Mouse (Mus musculus) embryonic stem cell, embryonic (primary cell): ENCODE data around the gene Itpr2.

ENCODE experiments used
- CTCF ChIA-PET, 4 experiments: fragments of 300-600 bp in 2 of 4; fragments of 350-600 bp in 2 of 4; sonication (Branson Sonifier 250); formaldehyde crosslinking; loops; one replicate each; lab custom pipeline; 2022; ENCODE audit warnings: inconsistent platforms in 2 of 4; lab: Charles Lee
- POLR2A ChIA-PET, 4 experiments: fragments of 300-600 bp in 2 of 4; fragments of 350-600 bp in 2 of 4; sonication (Branson Sonifier 250); formaldehyde crosslinking; loops; one replicate each; lab custom pipeline; 2022; ENCODE audit warnings: antibody characterized with exemption in 4 of 4, inconsistent platforms in 1 of 4; lab: Charles Lee

Itpr2 gene

DNA sequence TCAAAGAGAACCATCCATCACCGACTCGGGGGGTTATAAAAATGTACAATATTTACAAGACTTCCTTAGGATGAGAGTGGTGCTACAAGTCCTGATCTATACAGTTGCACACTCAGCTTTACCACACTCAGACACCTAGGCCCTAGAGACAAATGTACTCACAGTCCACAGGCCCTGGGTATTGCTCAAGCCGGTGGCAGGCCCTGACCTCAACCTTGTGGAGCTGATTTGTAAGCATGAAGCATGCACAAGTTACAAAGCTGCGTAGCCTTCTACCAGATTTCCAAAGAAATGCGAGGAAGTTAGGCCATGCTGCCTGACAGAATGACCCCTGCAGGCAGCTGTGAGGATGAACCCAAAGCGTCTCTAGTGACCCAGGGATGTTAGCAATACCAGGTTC, 185.6 kb downstream of the Itpr2 start:
- POLR2A ChIA-PET = no interaction called here
- CTCF ChIA-PET = interaction anchor here in 1 of 4 experiments (0.6 kb wide), 1 partner anchor 974 kb away, joined by 3 read pairs; no protein-coding TSS in a partner anchor

DNA sequence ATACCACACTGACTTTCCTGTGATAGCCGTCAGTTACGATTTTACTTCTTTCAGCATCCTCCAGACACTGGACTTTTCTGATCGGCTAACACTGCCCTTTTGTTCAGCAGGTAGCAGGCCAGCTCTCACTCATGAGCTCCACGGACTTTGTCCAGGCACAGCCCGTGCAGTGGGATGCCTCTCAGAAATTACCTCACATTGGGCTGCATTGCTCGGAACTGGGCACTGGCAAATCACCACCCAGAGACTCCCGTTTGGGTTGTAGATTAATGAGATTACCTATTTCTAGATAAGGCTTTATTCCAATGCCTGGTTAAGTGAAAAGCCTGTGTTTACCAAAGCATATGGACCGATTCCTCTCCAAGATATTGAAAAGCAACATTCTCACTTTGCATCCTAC, 186.9 kb downstream of the Itpr2 start:
- CTCF ChIA-PET = no interaction called here

DNA sequence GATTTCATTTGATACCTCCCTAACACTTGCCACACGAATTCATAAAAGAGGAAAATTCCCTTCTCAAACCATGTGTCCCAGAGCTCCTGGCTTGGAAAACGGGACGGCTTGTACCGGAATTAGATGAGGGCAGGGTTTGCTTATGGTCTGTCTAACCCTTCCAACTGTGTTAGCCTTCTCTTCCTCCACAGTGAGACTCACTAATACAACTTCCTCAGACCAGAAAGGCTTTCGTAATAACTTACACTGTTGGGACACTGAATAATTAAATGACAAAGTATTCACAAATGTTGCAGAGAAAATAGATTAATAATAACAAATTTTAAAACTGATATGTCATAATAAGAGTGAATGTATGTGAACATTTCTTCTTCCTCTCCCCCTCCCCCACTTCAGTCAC, 187.7 kb downstream of the Itpr2 start:
- POLR2A ChIA-PET = no interaction called here

More for the DNA sequence above, 186.9 kb downstream of the Itpr2 start:
- POLR2A ChIA-PET = no interaction called here

DNA sequence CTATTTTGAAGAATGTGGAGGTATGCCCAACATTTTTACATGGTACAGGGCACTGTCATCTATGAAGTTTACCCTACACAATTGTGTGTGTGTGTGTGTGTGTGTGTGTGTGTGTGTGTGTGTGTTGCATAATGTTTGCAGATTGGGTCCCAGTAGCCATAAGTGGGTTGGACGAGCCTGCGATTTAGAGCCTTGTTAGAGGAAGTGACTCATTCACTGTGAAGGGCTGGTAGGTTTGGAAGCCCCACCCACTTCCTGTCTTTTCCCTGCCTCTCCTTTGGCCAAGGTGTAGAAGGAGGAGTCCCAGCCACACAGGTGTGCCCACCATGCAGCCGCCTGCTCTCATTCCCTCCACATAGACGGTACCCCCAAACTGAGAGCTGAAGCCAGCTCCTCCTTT, 188.6 kb downstream of the Itpr2 start:
- ChIA-PET CTCF (no interaction called here), POLR2A (interaction anchor here in 1 of 4 experiments (0.5 kb wide), 1 partner anchor 11 kb away, joined by 3 read pairs; no protein-coding TSS in a partner anchor)

More for the DNA sequence above, 187.7 kb downstream of the Itpr2 start:
- CTCF ChIA-PET = no interaction called here

DNA sequence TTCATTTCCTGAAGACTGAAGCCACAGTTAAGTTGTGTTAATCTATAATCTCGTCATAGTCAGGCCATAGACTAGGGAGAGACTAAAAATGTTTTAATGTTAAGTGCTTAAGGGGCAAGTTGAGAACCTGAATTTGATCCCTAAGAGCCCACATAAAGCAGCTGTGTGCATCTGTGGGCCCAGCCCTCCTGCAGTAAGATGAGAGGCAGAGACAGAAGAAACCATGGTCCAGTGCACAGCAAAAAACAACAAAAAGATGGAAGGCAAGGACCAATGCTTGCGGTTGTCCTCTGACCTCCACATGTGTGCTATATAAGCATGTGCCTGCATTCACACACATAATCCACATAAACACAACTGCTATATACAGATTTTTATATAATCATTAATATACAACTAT, 191.8 kb downstream of the Itpr2 start:
- CTCF ChIA-PET = interaction anchor here in 1 of 4 experiments (0.6 kb wide), 1 partner anchor 848 kb away, joined by 3 read pairs; no protein-coding TSS in a partner anchor
- POLR2A ChIA-PET = no interaction called here

DNA sequence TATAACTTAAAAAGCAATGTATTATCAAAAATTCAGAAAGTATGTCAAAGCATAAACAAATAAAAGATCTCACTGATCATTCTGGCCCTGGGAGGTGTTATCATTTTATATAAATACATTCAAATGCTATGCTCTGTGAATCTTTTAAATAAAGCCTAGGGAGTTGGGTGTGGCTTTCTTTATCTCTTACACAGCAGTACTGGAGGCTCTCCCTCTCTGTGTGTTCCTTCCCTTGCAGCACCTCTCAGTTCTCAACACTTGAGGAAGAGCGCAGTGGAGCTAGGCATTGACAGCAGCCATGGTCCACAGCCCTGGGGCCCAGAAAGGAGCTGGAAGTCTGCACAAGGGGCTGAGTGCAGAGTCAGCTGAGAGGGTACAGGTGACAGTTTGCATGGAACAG, 192.7 kb downstream of the Itpr2 start:
- ChIA-PET CTCF (interaction anchor here in 1 of 4 experiments (0.7 kb wide), 1 partner anchor 37 kb away, joined by 3 read pairs; no protein-coding TSS in a partner anchor), POLR2A (no interaction called here)

DNA sequence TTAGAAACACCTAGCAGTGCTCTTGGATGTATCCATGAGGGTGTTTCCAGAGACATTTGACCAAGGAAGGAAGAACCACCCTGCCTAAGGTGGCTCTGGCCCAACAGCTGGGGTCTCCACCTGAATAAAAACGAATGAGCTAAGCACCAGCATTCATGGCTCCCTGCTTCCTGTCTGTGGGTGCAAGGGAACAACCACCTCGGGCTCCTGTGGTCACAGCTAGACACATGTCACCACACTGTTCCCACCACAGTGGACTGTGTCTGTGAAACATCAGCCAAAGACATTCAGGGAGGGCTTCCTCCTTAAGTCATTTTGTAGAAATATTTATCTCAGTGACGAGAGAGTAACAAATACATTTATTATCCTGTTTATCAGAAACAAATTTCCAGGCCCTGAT, 196.0 kb downstream of the Itpr2 start:
- POLR2A ChIA-PET = no interaction called here
- CTCF ChIA-PET = no interaction called here

DNA sequence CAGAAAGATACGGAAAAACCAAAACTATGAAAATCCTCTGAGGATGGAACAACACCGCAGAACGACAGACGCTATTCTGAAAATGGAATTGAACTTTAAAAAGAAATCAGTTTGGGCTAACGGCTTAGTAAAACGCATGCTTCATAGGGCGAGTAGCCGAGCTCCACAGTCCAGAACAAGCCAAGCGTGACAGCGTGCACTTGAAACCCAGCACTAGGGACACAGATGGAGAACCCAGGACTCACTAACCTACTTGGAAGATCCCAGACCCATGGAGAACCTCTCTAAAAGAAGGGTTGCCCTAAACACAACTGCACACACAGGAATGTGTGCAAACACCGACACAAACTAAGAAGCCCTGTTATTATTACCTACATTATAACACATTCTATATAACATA, 197.9 kb downstream of the Itpr2 start:
- ChIA-PET POLR2A (interaction anchor here in 1 of 4 experiments (0.8 kb wide), 1 partner anchor 12 kb away, joined by 5 read pairs; no protein-coding TSS in a partner anchor), CTCF (no interaction called here)

DNA sequence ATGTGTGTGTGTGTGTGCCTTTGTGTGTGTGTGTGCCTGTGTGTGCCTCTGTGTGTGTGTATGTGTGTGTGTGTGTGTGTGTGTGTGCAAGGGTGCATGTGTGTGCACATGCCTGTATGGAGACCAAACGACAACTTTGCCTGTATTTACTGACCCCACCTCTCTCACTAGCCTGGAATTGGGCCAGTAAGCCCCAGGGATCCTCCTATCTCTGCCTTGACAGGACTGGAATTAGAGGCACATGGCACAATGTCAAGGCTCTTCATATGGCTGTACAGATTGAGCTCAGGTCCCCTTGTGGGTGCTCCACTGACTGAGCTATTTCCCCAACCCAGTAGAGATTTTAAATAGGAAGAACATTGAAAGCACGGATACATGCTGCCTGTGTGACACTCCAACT, 198.7 kb downstream of the Itpr2 start:
- POLR2A ChIA-PET = interaction anchor here in 1 of 4 experiments (0.8 kb wide), 1 partner anchor 12 kb away, joined by 5 read pairs; no protein-coding TSS in a partner anchor

DNA sequence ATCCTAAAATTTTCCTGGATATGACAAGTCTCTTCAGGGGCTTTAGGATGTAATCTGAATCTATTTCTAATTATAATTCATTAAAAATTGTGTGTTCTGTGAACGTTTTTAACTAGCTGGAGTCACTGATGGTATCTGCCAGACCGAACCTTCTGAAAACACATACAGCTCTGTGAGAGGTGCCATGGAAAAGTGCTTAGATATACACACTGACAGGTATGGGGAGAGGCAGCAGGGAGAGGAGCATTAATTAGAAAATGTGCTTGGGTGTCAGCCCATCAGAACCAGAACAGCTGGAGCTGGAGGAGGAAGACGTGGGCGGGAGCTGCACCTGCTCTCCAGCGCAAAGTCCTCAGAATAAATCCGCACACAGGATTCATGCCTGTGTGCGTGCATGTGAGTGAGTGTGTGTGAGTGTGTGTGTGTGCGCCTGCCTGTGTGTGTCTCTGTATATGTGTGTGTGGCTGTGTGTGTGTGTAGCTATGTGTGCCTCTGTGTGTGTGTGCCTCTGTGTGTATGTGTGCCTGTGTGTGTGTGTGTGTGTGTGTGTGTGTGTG, 199.4 kb downstream of the Itpr2 start:
- ChIA-PET CTCF (interaction anchor here in 1 of 4 experiments (0.5 to 0.6 kb wide), 2 partner anchors 108 to 333 kb away, joined by 3 to 4 read pairs; no protein-coding TSS in a partner anchor), POLR2A (interaction anchor here in 1 of 4 experiments (0.7 kb wide), 1 partner anchor 10 kb away, joined by 3 read pairs; no protein-coding TSS in a partner anchor)

More for the DNA sequence above, 198.7 kb downstream of the Itpr2 start:
- CTCF ChIA-PET = interaction anchor here in 1 of 4 experiments (0.6 kb wide), 1 partner anchor 696 kb away, joined by 3 read pairs; no protein-coding TSS in a partner anchor

DNA sequence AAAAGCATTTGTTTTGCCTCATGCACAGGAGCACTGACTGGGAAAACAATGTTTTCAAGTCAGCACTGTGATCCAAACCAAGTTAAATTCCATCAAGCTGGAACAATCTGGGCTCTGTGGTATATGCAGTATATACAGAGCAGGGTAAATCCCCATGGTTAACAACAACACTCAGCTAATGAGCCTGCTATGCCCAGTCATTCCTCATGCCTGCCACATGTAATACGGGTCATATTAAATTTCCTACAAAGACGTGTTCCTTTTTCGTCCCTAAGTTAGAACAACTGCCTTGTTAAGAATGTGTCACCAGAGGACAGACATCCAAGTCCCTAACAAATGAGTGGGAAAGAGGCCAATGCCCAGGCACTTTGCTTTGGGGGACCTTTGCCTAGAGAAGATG, 199.9 kb downstream of the Itpr2 start:
- POLR2A ChIA-PET = interaction anchor here in 1 of 4 experiments (0.7 kb wide), 1 partner anchor 11 kb away, joined by 3 read pairs; no protein-coding TSS in a partner anchor

DNA sequence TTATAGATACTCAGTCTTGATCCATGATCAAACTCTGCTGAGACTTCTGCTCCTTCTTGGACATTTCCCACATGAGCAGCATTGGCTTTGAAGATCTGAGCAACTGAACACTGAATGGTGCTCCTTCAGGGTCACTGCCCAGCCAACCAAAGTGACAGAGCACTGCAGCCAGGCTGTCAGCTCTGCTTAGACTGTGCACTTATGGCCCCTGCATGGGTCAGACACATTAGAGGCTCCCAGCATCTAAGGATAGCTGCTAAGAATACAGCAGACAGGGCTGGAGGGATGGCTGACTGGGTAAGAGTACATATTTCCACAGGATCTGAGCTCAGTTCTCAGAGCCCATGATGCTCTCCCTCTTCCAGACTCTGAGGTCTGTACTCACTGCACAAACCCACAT, 201.1 kb downstream of the Itpr2 start:
- CTCF ChIA-PET = interaction anchor here in 1 of 4 experiments (0.6 kb wide), 1 partner anchor 478 kb away, joined by 4 read pairs; no protein-coding TSS in a partner anchor
- POLR2A ChIA-PET = interaction anchor here in 1 of 4 experiments (0.6 to 0.7 kb wide), 2 partner anchors 81 to 957 kb away, joined by 3 read pairs; no protein-coding TSS in a partner anchor

More for the DNA sequence above, 199.9 kb downstream of the Itpr2 start:
- CTCF ChIA-PET = interaction anchor here in 2 of 4 experiments (0.5 to 0.6 kb wide), 2 partner anchors 63 to 109 kb away, joined by 3 read pairs; no protein-coding TSS in a partner anchor

DNA sequence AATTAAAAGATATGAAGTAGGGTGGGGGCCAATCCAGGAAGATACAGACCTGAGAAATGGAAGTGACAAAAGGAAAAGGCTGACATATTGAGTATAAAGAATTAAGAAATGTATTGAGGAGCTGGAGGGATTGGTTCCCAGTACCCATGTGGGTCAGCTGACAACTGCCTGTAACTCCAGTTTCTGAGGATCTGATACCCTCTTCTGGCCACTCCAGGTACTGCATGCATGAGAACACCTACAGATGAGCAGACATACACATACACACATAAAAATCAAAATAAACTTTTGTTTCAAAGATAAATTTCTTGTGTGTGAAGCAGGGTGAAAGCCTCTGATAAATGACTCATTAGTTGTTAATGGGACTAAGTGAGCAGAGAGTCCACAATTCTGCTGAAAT, 203.3 kb downstream of the Itpr2 start:
- ChIA-PET POLR2A (no interaction called here), CTCF (interaction anchor here (0.5 to 1.0 kb wide), 8 partner anchors 26 to 1405 kb away, joined by 3 to 4 read pairs (median 3); no protein-coding TSS in a partner anchor)

DNA sequence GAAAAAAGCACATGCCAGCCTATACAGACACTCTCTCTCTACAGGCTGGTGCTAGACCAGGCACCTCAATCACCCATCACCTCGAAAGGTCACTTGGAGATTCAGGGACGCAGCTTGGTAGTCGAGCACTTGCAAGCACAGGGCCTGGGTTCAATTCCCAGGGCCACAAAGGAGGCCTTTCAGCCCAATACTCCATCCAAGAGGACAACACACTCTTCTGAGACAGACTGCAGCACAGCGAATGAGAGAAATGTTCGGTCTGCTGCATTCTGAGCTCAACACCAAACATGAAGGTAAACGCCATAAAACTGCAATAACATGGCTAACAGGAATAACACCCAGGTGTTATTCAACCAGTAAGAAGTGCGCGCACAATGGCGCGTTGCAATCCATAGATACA, 211.0 kb downstream of the Itpr2 start:
- CTCF ChIA-PET = interaction anchor here in 1 of 4 experiments (0.6 kb wide), 1 partner anchor 120 kb away, joined by 16 read pairs; no protein-coding TSS in a partner anchor
- POLR2A ChIA-PET = no interaction called here

DNA sequence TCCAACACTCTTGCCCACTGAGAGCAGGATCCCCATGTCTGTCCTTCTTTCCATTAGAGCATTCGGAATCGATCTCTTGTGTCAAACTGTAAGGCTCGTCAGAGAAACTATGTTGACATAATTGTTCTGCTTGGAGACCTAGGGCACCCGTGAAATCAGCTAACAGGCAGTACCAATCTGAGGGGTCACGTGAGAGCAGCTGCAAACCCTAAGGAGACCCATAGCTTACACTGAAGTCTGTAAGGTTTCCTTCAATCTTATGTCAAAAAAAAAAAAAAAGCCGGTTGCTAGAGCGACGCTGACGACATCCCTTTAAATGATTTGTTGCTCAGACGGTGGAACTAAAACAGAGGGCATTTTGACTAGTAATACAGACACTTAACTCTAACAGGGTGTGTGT, 212.2 kb downstream of the Itpr2 start:
- POLR2A ChIA-PET = interaction anchor here in 1 of 4 experiments (0.6 to 0.7 kb wide), 2 partner anchors 398 to 945 kb away, joined by 4 read pairs; no protein-coding TSS in a partner anchor
- CTCF ChIA-PET = no interaction called here

DNA sequence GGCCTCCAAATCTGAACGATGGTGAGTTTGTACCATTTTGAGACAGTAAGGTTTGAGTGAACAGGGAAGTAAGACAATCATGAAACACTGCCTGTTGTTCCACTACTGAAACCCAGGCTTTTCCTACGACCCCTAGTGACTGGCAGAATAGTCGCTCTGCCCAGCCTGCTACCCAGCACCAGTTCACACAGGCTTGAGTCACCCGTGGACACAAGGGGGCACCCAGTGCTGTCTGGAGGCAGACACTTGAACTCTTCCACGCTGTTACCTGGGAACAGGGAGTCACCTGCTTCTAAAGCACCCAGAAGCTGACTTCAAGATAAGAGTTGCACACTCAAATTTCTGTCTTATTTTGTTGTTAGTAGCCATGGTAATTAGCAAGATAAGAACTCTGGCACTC, 213.8 kb downstream of the Itpr2 start:
- CTCF ChIA-PET = interaction anchor here in 1 of 4 experiments (0.6 kb wide), 1 partner anchor 154 kb away, joined by 5 read pairs; no protein-coding TSS in a partner anchor
- POLR2A ChIA-PET = no interaction called here

DNA sequence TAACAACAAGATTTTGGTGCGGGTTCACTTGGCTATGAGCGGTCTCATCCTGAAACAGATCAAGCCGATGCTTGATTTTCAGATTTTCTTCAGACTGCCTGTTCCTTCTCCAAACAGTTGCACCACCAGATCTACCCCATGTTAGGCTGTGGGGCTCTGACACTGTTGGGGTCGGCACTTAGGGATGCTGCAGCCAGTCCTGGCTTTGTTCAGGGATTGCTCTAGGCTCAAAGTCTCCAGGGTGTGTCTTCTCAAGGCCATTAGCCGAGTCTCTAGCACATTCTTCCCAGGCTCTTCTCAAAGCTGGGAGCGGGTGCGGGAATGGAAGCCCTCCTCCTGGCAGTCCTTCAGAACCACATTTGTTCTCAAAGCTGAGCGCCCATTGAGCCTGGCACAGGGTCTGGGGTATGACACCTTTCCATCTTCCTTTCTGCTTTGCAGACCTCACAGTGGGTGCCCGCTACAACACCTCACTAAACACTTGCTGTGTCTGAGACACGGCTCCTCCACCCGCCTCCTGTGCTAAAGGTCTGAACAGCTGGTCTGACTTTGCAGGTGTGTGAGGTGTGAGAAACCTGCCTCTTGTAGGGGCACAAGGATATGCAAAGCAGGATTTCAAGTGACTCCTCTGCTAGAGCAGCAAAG, 217.0 kb downstream of the Itpr2 start:
- ChIA-PET CTCF (interaction anchor here in 2 of 4 experiments (0.6 to 1.0 kb wide), 2 partner anchors 15 to 808 kb away, joined by 3 to 8 read pairs; no protein-coding TSS in a partner anchor), POLR2A (no interaction called here)

DNA sequence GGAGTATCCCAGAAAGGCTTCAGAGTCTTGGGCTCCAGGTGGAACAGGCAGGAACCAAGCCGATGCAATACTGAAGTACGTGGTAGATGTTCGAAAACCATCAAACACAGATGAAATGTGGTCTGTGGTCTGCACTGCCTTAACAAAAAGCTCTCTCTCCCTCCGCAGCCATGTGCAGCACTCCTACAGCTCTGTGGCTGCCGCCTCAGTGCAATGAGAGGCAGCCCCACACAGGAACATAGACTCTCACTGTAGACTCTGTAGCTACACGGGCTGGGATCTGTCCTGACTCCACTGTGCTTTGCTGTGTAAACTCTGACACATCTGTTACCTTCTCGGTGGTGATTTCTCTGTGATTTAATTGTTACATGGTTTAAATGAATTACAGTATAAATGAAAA, 218.0 kb downstream of the Itpr2 start:
- CTCF ChIA-PET = interaction anchor here in 3 of 4 experiments (0.5 to 1.1 kb wide), 4 partner anchors 12 to 954 kb away, joined by 3 to 4 read pairs (median 3); no protein-coding TSS in a partner anchor
- POLR2A ChIA-PET = interaction anchor here in 2 of 4 experiments (0.6 to 0.7 kb wide), 2 partner anchors 13 to 77 kb away, joined by 3 read pairs; no protein-coding TSS in a partner anchor
